Mouse (Mus musculus): Measurements from ENCODE around the gene Cd72. TPM values are rescaled to one million over a fixed set of nuclear protein-coding genes. Genes with fewer than 3 reads are reported as not detected.
A peak's percentile ranks its signal among the peaks of the same experiment; 100 is the strongest.

Cd72 gene
- polyA plus RNA-seq, 1 experiment from 2014 or later: 2.3 TPM

DNA sequence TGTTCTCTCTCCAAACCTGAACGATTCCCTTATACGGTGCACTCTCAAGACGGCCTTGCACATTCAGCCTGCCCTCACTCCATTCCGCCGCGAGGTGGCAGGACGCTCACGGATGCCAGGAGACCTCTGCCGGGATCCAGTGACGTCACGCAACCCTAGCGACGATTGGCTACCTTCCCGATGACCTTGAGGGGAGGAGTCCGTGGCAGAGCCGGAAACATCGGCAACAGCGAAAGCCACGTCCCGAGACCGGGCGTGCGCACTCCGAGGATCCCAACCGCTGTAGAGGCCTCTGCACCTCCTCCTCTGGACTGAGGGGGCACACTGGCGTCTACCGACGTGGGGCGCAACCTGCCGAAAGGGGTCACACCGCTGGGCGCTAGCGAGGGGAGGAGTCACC is 12.4 kb downstream of the Cd72 start:
- peaks cover 12% of the 10 kb centered on the region for H3K4me1 ChIP-seq
- peaks cover 24% of the 10 kb centered on the region for H3K36me3 ChIP-seq (replicated peaks)
- 0 out of 2 replicates have a peak, but pooled peaks cover 14% of the 10 kb centered on the region for H3K27me3 ChIP-seq (replicated peaks; ENCODE audit: low read depth, poor library complexity, severe bottlenecking)
- peak; percentile 99 for DNase-seq (ENCODE audit: low spot score)
- H3K9me3 ChIP-seq: no peaks in the 10 kb centered on the region
- under 1% methylated on average over 33 of the region's 33 CpGs for WGBS
- peak overlapping the region; percentile 92 for H3K4me3 ChIP-seq
- peak overlapping the region; percentile 93 for H3K27ac ChIP-seq (replicated peaks)

DNA sequence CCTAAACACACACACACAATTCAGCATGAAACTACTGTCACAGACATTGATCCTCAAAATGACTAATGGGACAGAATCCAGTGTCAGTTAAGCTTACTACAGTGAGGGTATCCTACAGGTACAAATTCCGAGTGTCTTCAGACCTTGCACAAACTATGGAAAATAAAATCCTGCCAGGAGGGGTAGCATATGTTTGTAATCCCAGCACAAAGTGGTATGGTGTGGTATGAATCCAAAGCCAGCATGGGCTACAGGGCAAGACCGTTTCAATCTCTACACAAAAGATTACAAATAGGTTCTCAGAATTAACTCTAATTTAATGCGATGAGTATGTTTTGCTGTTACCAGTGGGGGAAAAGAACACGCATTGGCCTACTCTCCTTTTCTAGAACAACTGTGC is 12.8 kb downstream of the Cd72 start, which contains the start of gene Tesk1:
Tesk1 (plus strand) TSS at position 301 of the 400 bp plus-strand sequence.
- H3K9me3 ChIP-seq: no peaks in the 10 kb centered on the region
- WGBS: 29% methylated on average over 4 of the region's 4 CpGs
- peaks cover 20% of the 10 kb centered on the region for H3K36me3 ChIP-seq (replicated peaks)
- H3K27me3 ChIP-seq (replicated peaks; ENCODE audit: low read depth, poor library complexity, severe bottlenecking): 0 out of 2 replicates have a peak, but pooled peaks cover 14% of the 10 kb centered on the region
- peak within 1 kb of the TSS; percentile 93 for H3K27ac ChIP-seq (replicated peaks)
- peaks cover 12% of the 10 kb centered on the region for H3K4me1 ChIP-seq
- DNase-seq (ENCODE audit: low spot score): no peak
- peak within 1 kb of the TSS; percentile 92 for H3K4me3 ChIP-seq

DNA sequence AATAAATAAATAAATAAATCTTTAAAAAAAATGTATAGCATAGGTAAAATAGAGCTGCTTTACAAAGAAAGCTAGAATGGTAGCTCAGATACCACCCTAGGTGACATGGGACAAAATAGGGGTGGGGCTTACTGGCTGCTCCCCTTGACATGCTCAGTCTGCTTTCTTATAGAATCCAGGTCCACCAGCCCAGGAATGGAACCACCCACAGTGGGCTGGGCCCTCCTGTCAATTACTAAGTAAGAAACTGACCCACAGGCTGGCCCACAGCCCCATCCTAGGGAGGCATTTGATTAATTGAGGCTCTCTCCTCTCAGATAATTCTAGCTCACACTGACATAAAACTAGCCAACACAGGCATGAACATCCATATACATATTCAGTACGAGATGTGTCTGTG is 21.6 kb downstream of the Cd72 start:
- H3K36me3 ChIP-seq (replicated peaks): no peaks in the 10 kb centered on the region
- peaks cover 34% of the 10 kb centered on the region for H3K27me3 ChIP-seq (replicated peaks; ENCODE audit: low read depth, poor library complexity, severe bottlenecking)
- WGBS: 88% methylated on average over 1 of the region's 1 CpGs
- peaks cover 16% of the 10 kb centered on the region for H3K4me1 ChIP-seq
- no peaks in the 10 kb centered on the region for H3K9me3 ChIP-seq
- no peak overlapping the region for H3K27ac ChIP-seq (replicated peaks)
- H3K4me3 ChIP-seq: no peak overlapping the region
- no peak for DNase-seq (ENCODE audit: low spot score)

DNA sequence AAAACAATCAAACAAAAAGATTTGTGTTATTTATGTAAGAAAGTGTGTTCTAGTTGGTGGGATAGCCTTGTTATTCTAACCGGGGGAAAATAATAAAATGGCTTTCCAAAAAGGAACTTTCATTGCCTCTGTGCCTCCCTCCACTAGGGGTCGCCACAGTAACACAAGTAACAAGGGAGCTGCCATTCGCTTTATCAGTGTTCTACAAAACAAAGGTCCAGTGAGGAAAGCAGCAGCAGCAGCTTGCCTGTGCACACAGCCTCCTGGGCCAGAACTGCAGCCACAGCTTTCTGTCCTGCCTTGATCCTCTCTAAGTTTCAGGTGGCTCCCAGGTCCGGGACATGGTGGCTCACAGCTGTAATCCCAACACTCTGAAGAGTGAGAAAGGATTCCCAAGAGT is 22.7 kb downstream of the Cd72 start:
- H3K4me3 ChIP-seq: no peak overlapping the region
- H3K4me1 ChIP-seq: peaks cover 27% of the 10 kb centered on the region
- peak overlapping the region; percentile 58; the same call in 1 of the 2 replicates for H3K27ac ChIP-seq (replicated peaks)
- 4% methylated on average over 4 of the region's 4 CpGs for WGBS
- H3K9me3 ChIP-seq: no peaks in the 10 kb centered on the region
- H3K27me3 ChIP-seq (replicated peaks; ENCODE audit: low read depth, poor library complexity, severe bottlenecking): peaks cover 45% of the 10 kb centered on the region
- H3K36me3 ChIP-seq (replicated peaks): peaks cover under 1% of the 10 kb centered on the region
- peak; percentile 87 for DNase-seq (ENCODE audit: low spot score)

DNA sequence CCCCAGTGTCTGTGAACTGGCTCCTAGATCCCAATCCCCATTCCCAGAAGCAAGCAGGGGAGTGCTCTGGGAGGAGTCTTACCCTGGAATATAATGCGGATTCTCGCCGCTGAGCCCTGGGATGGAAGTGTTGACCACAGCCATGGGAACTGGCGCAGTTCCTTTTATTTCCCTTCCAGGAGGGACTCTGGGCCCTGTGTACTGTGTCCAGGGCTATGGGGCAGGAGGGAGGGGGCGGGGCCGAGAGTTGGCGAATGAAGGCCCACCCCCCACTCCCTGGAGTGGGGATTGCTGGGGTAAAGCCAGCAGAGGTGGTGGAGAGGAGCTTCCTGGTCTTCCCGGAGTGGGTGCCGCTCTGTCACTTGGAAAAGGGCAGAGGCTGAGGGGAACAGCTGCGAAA is 25.5 kb downstream of the Cd72 start, which contains the start of gene Fam166b:
Fam166b (minus strand) TSS at position 189 of the 400 bp plus-strand sequence.
- peaks cover 73% of the 10 kb centered on the region for H3K27me3 ChIP-seq (replicated peaks; ENCODE audit: low read depth, poor library complexity, severe bottlenecking)

DNA sequence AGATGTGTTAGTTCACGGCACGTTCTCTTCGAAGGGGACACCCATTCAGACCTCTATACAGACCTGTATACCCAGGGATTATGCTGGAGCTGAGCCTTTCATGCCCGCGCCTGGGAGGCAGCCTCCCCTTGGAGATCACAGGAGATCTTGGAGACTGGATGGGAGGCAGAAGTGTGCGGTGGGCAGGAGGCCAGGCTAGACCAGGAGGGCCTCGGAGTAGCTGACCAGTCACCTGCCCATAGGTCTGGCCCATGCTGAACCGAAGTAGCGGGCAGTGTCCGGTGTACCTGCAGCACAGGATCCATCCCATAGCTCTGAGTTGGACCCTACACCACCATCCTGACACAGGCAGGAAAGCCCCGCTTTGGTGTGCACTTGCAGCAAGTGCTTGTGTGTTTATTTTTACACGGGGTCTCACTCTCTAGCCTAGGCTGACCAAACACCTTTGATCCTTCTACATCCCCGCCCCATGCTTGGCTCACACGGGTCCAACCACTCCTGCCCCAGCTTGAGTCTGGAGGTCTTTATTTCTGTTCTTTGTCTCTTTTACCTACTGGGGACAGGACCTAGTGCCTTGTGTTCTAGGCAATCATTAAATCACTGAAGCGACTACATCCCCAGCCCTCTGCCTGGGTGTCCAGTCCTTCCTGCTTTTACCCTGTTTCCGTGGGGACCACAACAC is 26.1 kb downstream of the Cd72 start:
- DNase-seq (ENCODE audit: low spot score): no peak
- WGBS: 26% methylated on average over 16 of the region's 16 CpGs
- H3K4me3 ChIP-seq: peak overlapping the region; percentile 42; the same call in 1 of the 2 replicates
- H3K27ac ChIP-seq (replicated peaks): no peak overlapping the region
- peaks cover 33% of the 10 kb centered on the region for H3K36me3 ChIP-seq (replicated peaks)
- peaks cover 42% of the 10 kb centered on the region for H3K4me1 ChIP-seq
- H3K9me3 ChIP-seq: no peaks in the 10 kb centered on the region
- H3K27me3 ChIP-seq (replicated peaks; ENCODE audit: low read depth, poor library complexity, severe bottlenecking): peaks cover 79% of the 10 kb centered on the region

More for the DNA sequence above, 25.5 kb downstream of the Cd72 start, which contains the start of gene Fam166b:
- no peaks in the 10 kb centered on the region for H3K9me3 ChIP-seq
- H3K36me3 ChIP-seq (replicated peaks): peaks cover 27% of the 10 kb centered on the region
- 6% methylated on average over 10 of the region's 10 CpGs for WGBS
- DNase-seq (ENCODE audit: low spot score): peak; percentile 37
- peaks cover 45% of the 10 kb centered on the region for H3K4me1 ChIP-seq
- peak within 1 kb of the TSS; percentile 42; the same call in 1 of the 2 replicates for H3K4me3 ChIP-seq
- no peak within 1 kb of the TSS for H3K27ac ChIP-seq (replicated peaks)

DNA sequence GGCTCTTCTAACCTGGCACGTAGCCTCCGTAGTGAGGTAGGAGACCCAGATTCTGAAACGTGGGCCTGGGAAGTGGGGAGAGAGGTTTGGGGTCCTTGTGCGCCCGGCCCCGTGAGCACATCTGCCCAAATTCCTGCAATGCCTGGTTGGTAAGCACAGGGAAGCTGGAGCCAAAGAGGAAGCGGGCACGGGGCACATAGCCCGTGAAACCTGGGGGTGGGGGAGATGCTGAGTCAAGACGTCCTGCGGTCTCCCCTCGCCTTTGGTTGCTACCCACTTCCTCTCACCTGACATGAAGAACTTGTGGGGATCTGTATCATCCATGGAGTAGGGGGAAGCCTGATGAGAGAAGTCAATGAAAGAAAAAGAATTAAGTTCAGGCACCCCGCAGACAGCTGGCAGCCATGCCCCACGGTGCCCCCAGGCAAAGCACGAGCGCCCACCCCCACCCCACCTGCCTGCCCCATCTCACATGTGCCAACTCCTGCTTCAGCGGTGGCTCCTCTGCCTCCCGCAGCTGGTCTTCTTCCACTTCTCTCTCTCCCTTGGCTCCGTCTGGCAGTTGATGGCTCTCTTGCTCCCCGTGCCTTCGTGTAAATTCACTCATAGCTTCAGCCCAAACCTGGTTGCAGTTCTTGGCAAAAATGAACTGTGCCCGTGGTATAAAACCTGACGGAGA is 26.8 kb downstream of the Cd72 start:
- no peak for DNase-seq (ENCODE audit: low spot score)
- Histone ChIP-seq H3K27me3 (replicated peaks; ENCODE audit: low read depth, poor library complexity, severe bottlenecking) (peaks cover 86% of the 10 kb centered on the region), H3K9me3 (no peaks in the 10 kb centered on the region), H3K27ac (replicated peaks) (no peak overlapping the region), H3K36me3 (replicated peaks) (peaks cover 40% of the 10 kb centered on the region), H3K4me3 (peak overlapping the region; percentile 42), H3K4me1 (peaks cover 42% of the 10 kb centered on the region)
- WGBS: 18% methylated on average over 23 of the region's 23 CpGs

DNA sequence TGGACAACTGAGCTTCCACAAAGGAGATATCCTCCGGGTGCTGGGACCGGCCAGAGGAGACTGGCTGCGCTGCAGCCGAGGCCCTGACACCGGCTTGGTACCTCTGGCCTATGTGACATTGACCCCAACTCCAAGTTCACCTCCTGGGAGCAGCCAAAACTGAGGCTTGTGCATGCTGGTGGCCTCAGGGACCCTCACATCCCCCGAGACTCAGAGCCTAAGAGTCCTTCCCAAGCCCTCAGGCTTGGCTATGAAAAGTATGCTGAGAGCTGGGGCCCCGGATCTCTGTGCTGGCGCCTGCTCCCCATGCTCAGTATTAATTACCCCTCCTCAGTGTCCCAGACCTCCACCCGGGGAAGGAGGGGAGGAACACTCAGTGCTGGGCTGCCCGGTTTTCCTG is 27.9 kb downstream of the Cd72 start:
- Histone ChIP-seq H3K9me3 (no peaks in the 10 kb centered on the region), H3K27me3 (replicated peaks; ENCODE audit: low read depth, poor library complexity, severe bottlenecking) (peaks cover 96% of the 10 kb centered on the region), H3K4me1 (peaks cover 42% of the 10 kb centered on the region), H3K36me3 (replicated peaks) (peaks cover 51% of the 10 kb centered on the region), H3K27ac (replicated peaks) (no peak overlapping the region), H3K4me3 (no peak overlapping the region)
- 43% methylated on average over 10 of the region's 10 CpGs for WGBS
- no peak for DNase-seq (ENCODE audit: low spot score)

DNA sequence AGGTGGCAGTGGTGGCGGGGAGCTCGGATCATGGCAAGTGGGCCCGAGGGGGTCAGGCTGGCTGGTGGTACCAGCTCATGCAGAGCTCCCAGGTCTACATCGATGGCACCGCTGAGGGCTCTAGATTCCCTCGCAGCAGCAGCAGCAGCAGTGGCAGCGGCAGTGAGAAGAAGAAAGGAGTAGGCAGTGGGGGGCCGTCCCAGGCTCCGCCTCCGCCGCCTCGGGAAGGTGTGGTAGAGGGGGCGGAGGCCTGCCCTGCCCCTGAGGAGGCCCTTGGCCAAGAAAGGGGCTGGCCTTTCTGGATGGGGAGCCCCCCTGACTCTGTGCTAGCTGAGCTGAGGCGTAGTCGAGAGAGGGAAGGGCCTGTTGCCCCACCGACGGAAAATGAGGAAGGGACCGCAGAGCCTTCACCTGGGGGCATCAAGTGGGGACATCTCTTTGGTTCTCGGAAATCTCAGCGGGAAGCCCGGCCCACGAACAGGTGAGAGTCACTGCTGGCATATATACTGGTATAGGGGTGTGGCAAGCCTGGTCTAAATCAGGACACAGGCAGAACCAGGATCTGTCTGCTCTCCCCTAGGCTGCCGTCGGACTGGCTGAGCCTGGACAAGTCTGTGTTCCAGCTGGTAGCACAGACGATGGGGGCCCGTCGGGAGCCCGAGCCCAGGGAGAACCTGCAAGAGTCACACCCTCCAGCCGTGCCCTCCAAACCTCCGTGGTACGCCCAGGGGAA is 28.6 kb downstream of the Cd72 start:
- DNase-seq (ENCODE audit: low spot score): peak; percentile 34
- H3K9me3 ChIP-seq: no peaks in the 10 kb centered on the region
- H3K27ac ChIP-seq (replicated peaks): no peak overlapping the region; the same call in 1 of the 2 replicates
- H3K36me3 ChIP-seq (replicated peaks): peaks cover 56% of the 10 kb centered on the region
- peaks cover 97% of the 10 kb centered on the region for H3K27me3 ChIP-seq (replicated peaks; ENCODE audit: low read depth, poor library complexity, severe bottlenecking)
- H3K4me1 ChIP-seq: peaks cover 42% of the 10 kb centered on the region
- 13% methylated on average over 31 of the region's 31 CpGs for WGBS
- H3K4me3 ChIP-seq: peak overlapping the region; percentile 45

DNA sequence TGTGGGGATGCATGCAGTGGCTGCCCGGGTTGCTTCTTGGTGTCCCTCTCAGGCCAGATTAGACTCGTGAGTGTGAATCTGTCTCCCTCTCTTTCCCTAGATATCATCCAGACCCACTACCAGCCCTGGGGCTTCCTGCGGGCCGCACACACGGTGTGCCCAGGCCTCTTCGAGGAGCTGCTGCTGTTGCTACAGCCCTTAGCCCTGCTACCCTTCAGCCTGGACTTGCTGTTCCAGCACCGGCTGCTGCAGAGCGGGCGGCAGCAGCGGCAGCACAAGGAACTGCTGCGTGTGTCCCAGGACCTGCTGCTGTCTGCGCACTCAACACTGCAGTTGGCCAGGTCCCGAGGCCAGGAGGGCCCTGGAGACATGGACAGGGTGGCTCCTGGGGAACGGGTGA is 29.2 kb downstream of the Cd72 start:
- H3K36me3 ChIP-seq (replicated peaks): peaks cover 56% of the 10 kb centered on the region
- H3K4me3 ChIP-seq: peak overlapping the region; percentile 45
- WGBS: 21% methylated on average over 14 of the region's 14 CpGs

DNA sequence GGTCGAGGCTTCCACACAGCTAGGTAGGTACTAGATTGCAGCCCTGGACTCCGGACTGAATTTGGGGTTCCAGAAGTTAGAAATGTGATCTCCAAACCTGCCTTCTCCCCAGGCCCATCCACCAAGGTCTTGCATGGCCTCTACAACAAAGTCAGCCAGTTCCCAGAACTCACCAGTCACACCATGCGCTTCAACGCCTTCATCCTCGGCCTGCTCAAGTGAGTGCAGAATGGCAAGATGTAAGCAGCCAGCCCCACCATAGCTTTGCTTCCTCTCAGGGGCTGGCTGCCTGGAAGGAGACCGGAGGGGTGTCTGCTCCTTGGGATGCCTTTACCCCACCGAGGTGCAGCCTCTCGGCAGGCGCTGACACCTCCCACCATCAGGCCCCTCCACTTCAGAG is 30.4 kb downstream of the Cd72 start:
- Histone ChIP-seq H3K27me3 (replicated peaks; ENCODE audit: low read depth, poor library complexity, severe bottlenecking) (peaks cover 80% of the 10 kb centered on the region), H3K4me3 (no peak overlapping the region), H3K27ac (replicated peaks) (no peak overlapping the region), H3K4me1 (peaks cover 44% of the 10 kb centered on the region), H3K36me3 (replicated peaks) (peaks cover 56% of the 10 kb centered on the region), H3K9me3 (no peaks in the 10 kb centered on the region)
- 86% methylated on average over 9 of the region's 9 CpGs for WGBS
- no peak for DNase-seq (ENCODE audit: low spot score)

More for the DNA sequence above, 29.2 kb downstream of the Cd72 start:
- Histone ChIP-seq H3K9me3 (no peaks in the 10 kb centered on the region), H3K27ac (replicated peaks) (no peak overlapping the region; the same call in 1 of the 2 replicates), H3K27me3 (replicated peaks; ENCODE audit: low read depth, poor library complexity, severe bottlenecking) (peaks cover 91% of the 10 kb centered on the region), H3K4me1 (peaks cover 42% of the 10 kb centered on the region)
- DNase-seq (ENCODE audit: low spot score): peak; percentile 44

DNA sequence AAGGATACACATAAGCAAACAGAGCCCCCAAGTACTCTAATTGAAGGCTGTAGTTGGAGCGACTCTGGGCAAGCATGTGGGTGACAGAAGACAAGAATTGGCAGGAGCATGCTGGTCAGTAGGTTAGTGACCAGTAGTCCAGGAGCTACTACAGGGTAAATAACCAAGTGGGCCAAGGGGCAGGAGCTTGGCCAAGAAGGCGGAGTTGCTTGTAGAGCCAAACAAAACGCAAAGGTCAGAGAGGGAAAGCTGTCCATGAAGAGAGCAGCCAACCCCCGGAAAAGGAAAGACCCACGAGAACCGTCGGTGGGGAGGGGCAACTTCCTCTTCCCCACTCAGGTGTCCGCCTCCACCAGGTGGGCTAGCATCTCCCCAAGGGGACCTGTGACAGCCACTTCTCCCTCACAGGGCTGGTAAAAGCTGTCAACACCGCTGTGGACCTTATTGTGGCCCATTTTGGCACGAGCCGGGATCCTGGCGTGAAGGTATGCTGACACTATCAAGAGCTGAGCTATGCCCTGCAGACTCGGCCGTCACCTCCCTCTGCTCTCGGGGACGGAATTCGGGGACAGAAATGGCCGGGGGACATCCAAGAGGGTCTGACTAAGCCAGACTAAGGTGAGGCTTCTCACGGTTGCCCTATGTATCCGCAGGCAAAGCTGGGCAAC is 31.0 kb downstream of the Cd72 start:
- H3K36me3 ChIP-seq (replicated peaks): peaks cover 56% of the 10 kb centered on the region
- peaks cover 40% of the 10 kb centered on the region for H3K4me1 ChIP-seq
- H3K27ac ChIP-seq (replicated peaks): no peak overlapping the region
- no peak for DNase-seq (ENCODE audit: low spot score)
- no peaks in the 10 kb centered on the region for H3K9me3 ChIP-seq
- H3K4me3 ChIP-seq: no peak overlapping the region
- H3K27me3 ChIP-seq (replicated peaks; ENCODE audit: low read depth, poor library complexity, severe bottlenecking): peaks cover 73% of the 10 kb centered on the region
- 91% methylated on average over 20 of the region's 20 CpGs for WGBS
